Mouse (Mus musculus) left cerebral cortex, adult 18-20 months (tissue): ENCODE data around the gene Rundc1. TPM values are rescaled to one million over a fixed set of nuclear protein-coding genes. Genes with fewer than 3 reads are reported as not detected.
"Not testable (repeated sequence)": the region's sequence is repeated elsewhere in the genome, so short reads cannot be mapped to it uniquely, and the experiment has no call there.

Experiments used
- DNase-seq, 2 experiments: peaks; one replicate each; pipeline ENCODE4 v3.0.0; 2021 to 2022; ENCODE audit warnings: low spot score in 2 of 2, mixed read lengths in 1 of 2
- total RNA-seq, 2 experiments: library from RNA; stranded (reverse); gene quantifications; 2 replicates each; pipeline ENCODE4 v1.2.3; 2021

The Rundc1 gene
- total RNA-seq, 2 experiments from 2014 or later = 40.9 to 46.9 TPM

GRCm38 (mm10) chr11:101465101-101465868, 40.4 kb downstream of the Rundc1 start:
- peak in 1 of 2 experiments; percentile 24 for DNase-seq

DNA sequence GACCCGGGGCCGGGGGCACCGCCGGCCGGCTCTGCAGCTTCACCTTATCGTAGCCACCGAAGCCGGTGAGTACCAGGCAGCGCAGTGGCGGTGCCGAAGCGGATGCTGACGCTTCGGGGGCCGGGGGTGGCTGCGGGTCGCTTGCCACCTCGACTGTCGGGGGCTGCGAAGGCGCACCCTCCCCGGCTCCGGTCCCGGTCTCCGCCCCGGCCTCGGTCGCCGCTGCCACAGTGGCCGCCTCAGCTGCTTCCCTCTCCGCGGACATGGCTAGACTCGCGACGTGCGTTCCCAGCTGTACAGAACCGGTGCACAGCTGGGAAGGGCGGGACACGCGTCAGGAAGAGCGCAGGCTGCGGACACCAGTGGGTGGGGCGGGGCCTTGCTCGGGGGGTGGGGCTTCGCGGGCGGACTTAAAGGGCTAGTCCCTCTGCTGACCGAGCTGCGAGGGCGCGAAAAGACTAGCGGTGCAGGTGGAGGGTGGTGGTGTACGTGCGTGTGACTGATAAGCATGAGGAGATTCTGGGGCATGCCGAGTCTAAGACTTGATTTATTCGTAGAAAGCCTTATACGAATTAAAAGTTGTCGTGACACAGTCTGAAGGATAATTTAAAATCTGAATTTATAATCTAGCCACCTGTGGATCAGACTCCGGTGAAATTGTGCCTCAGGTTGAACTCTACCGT, 41.1 kb downstream of the Rundc1 start, which contains the start of gene Vat1:
Gene Vat1 (minus strand): TSS at position 362 of the 683 bp plus-strand sequence.
- peak; percentile 48 to 67 for DNase-seq

GRCm38 (mm10) chr11:101466552-101466950, 41.7 kb downstream of the Rundc1 start:
- not testable (repeated sequence) for DNase-seq

GRCm38 (mm10) chr11:101467477-101468262, 42.8 kb downstream of the Rundc1 start:
- DNase-seq = peak; percentile 52 to 61

DNA sequence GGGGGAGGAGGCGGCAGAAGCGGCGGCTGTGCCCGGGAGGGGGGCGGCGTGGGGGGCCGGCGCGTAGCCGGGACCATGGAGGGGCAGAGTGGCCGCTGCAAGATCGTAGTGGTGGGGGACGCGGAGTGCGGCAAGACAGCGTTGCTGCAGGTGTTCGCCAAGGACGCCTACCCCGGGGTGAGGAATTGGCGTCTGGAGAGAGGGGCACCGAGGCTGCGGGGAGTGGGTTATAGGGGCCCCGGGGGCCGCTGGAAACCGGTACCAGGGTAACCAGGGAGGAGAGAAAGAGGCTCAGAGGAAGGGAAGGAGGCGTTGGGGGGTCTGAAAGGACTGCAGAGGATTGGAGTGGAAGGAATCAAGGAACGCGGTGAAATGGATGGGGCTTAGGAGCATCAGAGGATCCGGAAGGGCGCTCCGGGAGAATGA, 43.4 kb downstream of the Rundc1 start:
- DNase-seq = no peak

DNA sequence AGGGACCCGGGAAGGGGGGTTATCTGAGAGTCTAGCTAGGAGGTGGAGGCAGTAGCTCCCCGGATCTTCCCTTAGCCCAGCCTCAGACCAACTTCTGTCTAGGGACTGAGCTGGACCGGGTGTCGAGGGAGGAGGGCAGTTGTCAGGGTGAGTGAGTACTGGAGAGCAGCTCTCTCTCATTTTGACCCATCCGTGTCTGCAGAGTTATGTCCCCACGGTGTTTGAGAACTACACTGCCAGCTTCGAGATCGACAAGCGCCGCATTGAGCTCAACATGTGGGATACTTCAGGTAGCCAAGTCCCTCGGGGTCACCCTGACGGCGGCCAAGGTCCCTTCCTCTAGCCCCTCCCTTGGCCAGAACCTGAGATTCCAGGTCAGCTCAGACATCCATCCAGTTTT, 43.8 kb downstream of the Rundc1 start:
- no peak for DNase-seq

DNA sequence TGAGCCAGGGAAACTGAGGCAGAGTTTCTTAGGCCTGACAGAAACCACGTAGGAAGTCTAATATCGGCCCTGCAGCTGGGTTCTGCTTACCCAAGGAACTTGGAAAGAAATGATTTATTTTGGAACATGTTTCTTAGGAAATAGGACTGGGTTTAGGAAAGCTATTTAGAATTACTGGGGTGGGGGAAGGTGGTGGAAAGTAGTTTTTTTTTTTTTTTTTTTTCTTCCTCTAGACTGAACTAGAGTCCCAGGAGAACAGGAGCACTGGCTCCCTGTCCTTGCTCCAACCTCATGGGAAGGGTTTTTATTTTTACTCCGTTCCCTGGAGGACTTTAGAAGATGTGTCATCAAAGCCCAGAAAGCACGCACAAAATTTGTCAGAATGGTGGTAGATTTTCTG, 44.3 kb downstream of the Rundc1 start:
- no peak for DNase-seq

DNA sequence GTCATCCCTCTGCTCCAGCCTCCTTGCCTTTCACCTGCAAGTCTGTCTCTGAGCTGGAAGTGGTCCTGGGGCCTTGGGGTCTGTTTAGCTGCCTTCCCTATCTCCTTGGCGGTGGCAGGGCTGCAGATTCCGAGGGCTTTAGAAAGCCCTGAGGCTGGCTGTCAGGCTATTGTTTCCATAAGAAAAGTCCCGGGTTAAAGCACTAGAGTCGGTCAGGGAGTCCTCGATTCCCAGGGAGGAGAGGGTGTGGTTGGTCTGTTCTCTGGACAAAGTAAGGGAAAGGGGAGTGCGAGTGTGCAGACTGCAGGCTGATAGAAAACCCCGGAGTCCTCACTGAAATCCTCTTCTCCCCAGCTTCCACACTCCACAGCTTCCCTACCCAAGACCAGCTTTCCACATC, 45.3 kb downstream of the Rundc1 start:
- no peak for DNase-seq

DNA sequence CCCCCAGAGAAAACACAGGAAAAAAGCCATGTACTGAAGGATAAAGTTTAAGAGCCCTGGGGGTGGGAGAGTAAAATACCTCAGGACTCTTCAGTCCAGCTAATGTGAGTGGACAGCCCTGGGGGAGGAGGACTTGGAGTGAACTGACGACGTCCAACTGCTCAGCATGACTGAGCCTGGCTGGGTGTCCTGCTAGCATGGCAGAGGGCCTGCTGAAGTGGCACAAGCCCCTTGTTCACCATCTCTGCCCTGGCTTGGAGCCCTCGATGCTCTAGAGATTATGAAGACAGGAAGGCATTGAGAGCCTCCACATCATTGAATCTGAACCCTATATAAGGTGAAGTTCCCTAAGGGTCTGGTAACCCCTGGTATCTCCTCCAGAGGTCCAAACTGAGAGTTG, 47.0 kb downstream of the Rundc1 start:
- DNase-seq = no peak

- DNase-seq = no peak
Observed at GRCm38 (mm10) chr11:101472336-101472735, 47.5 kb downstream of the Rundc1 start.

DNA sequence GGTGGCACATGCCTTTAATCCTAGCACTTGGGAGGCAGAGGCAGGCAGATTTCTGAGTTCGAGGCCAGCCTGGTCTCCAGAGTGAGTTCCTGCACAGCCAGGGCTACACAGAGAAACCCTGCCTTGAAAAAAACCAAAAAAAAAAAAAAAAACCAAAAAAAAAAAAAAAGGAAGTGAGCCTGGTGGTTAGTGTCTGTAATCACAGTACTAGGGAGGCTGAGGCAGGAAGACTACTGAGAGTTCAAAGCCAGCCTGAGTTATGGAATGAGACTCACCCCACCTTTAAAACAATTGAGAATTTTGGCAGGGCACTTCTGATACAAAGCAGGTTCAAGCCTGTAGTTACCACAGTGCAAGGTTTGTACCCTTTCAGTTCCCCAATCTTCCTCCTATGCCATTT, 48.8 kb downstream of the Rundc1 start:
- DNase-seq = not testable (repeated sequence)

DNA sequence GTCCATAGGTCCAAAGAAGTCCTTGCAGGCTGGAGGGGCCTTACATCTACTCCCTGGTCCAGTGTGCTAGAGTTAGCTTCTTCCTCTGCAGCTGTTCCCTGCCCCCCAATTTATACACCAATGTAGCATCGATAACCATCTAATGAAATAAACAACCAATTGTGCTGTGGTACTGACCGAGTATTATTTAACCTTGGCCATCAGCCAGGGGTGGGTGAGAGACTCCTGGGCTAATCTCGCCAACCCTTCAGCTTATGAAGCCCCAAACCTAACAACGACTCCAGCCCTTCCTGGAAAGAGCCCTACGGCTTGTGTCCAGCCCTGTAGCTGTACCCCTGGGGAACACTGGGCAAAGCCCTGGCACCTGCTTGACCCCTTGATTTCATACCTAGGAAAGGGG, 49.4 kb downstream of the Rundc1 start:
- no peak for DNase-seq

DNA sequence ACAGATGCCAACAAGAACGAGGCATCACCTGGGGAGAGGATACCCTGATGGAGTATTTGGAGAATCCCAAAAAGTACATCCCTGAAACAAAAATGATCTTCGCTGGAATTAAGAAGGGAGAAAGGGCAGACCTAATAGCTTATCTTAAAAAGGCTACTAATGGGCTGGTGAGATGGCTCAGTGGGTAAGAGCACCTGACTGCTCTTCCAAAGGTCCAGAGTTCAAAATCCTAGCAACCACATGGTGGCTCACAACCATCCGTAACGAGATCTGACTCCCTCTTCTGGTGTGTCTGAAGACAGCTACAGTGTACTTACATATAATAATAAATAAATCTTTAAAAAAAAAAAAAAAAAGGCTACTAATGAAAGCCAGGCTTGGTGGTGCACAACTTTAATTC, 51.5 kb downstream of the Rundc1 start:
- DNase-seq = not testable (repeated sequence)

- no peak for DNase-seq
Observed at GRCm38 (mm10) chr11:101477194-101477551, 52.3 kb downstream of the Rundc1 start.

- no peak for DNase-seq
Observed at GRCm38 (mm10) chr11:101477552-101478211, 52.8 kb downstream of the Rundc1 start.

- no peak for DNase-seq
Observed at GRCm38 (mm10) chr11:101479171-101479635, 54.3 kb downstream of the Rundc1 start.

GRCm38 (mm10) chr11:101480912-101481311, 56.0 kb downstream of the Rundc1 start:
- DNase-seq = no peak

GRCm38 (mm10) chr11:101483804-101484203, 58.9 kb downstream of the Rundc1 start:
- no peak for DNase-seq

DNA sequence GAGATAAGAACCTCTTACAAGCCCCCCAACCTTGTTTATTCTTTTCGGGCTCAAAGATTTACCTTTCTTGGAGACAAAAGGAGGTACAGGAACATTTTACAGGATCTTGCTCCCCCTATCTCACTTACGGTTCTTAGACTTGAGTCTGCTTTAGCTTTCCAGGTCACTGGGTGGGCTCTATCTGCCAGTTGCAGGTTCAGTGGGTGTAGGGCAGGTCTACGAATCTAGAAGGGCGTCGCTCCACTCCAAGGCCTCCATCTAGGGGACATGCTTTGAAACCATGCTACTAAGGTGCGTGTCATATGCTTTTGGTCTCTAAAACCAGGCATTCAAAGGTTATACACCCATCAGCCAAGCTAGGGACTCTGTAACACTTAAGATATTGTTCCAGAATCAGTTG, 59.4 kb downstream of the Rundc1 start:
- no peak for DNase-seq

GRCm38 (mm10) chr11:101484814-101485213, 59.9 kb downstream of the Rundc1 start:
- DNase-seq = no peak
